Mouse (Mus musculus) MEL (cell line): ENCODE data around the gene Arhgap20. TPM values are rescaled to one million over a fixed set of nuclear protein-coding genes. Genes with fewer than 3 reads are reported as not detected.
A peak's percentile ranks its signal among the peaks of the same experiment; 100 is the strongest.

Source experiments
- DNase-seq: peaks from one replicate; pipeline ENCODE4 v3.0.0; 2011; ENCODE audit warnings: low read depth, low spot score
- H3K27ac ChIP-seq: 2 replicates; pipeline ENCODE4 v1.5.1; 2012; ENCODE audit warnings: low read depth, mild to moderate bottlenecking, control low read depth, low read length, moderate library complexity; ENCODE audit not compliant: control insufficient read depth
- H3K27me3 ChIP-seq, 2 experiments: fragments of 150-350 bp in 1 of 2; sonication (generic) in 1 of 2; 2 replicates each; pipeline ENCODE4 v1.6.1; 2012; ENCODE audit warnings: low read length in 2 of 2, mild to moderate bottlenecking in 2 of 2, improper control_type of control experiment in 1 of 2, moderate library complexity in 1 of 2; ENCODE audit not compliant: insufficient read depth in 2 of 2, control insufficient read depth in 1 of 2
- H3K36me3 ChIP-seq, 2 experiments: 2 replicates each; pipeline ENCODE4 v1.6.1; 2012 to 2014; ENCODE audit warnings: low read length in 2 of 2, improper control_type of control experiment in 1 of 2, inconsistent platforms in 1 of 2, mild to moderate bottlenecking in 1 of 2; ENCODE audit not compliant: insufficient read depth in 2 of 2, control insufficient read depth in 1 of 2
- H3K4me1 ChIP-seq, 2 experiments: fragments of 150-350 bp in 1 of 2; sonication (generic) in 1 of 2; 2 replicates each; pipeline ENCODE4 v1.6.1; 2012; ENCODE audit warnings: low read length in 2 of 2, improper control_type of control experiment in 1 of 2, mild to moderate bottlenecking in 1 of 2; ENCODE audit not compliant: insufficient read depth in 2 of 2, control insufficient read depth in 1 of 2
- H3K4me3 ChIP-seq, 2 experiments: fragments of 150-350 bp in 1 of 2; sonication (generic) in 1 of 2; 2 replicates each; pipeline ENCODE4 v1.5.1; 2012; ENCODE audit warnings: low read depth in 2 of 2, low read length in 2 of 2, mild to moderate bottlenecking in 2 of 2, moderate library complexity in 2 of 2, control low read depth in 1 of 2, improper control_type of control experiment in 1 of 2; ENCODE audit not compliant: control insufficient read depth in 1 of 2, insufficient read depth in 1 of 2
- H3K79me2 ChIP-seq: 2 replicates; pipeline ENCODE4 v1.6.1; 2012; ENCODE audit warnings: mild to moderate bottlenecking, low read length, moderate library complexity; ENCODE audit not compliant: control insufficient read depth, poor library complexity, insufficient read depth
- H3K9ac ChIP-seq: 2 replicates; pipeline ENCODE4 v1.6.1; 2012; ENCODE audit warnings: low read depth, mild to moderate bottlenecking, control low read depth, low read length, moderate library complexity; ENCODE audit not compliant: control insufficient read depth, poor library complexity, severe bottlenecking
- H3K9me3 ChIP-seq: fragments of 150-350 bp; sonication (generic); replicated peaks from 2 replicates; pipeline ENCODE4 v1.6.1; 2012; ENCODE audit warnings: mild to moderate bottlenecking, low read length, improper control_type of control experiment, moderate library complexity; ENCODE audit not compliant: insufficient read depth
- CHD1 ChIP-seq: IDR thresholded peaks from 2 replicates; pipeline ENCODE4 v1.6.1; 2012; ENCODE audit warnings: low read depth, mild to moderate bottlenecking, inconsistent platforms, low read length, improper control_type of control experiment
- CTCF ChIP-seq, 3 experiments: IDR thresholded peaks in 2 of 3; conservative IDR thresholded peaks in 1 of 3; 2 replicates each; pipeline ENCODE4 v1.5.1; 2011 to 2012; ENCODE audit warnings: low read length in 3 of 3, low read depth in 2 of 3, mild to moderate bottlenecking in 2 of 3, improper control_type of control experiment in 1 of 3, inconsistent platforms in 1 of 3, mixed read lengths in 1 of 3, moderate library complexity in 1 of 3; ENCODE audit not compliant: control insufficient read depth in 1 of 3, insufficient read depth in 1 of 3, poor library complexity in 1 of 3, severe bottlenecking in 1 of 3
- E2F4 ChIP-seq: IDR thresholded peaks from 2 replicates; pipeline ENCODE4 v1.6.1; 2011; ENCODE audit warnings: low read depth, low read length, improper control_type of control experiment, borderline replicate concordance
- ELF1 ChIP-seq: IDR thresholded peaks from 2 replicates; pipeline ENCODE4 v1.6.1; 2014; ENCODE audit warnings: low read depth, mild to moderate bottlenecking, inconsistent platforms, low read length, improper control_type of control experiment, moderate library complexity
- EP300 ChIP-seq, 2 experiments: IDR thresholded peaks; 2 replicates each; pipeline ENCODE4 v1.6.1; 2011; ENCODE audit warnings: improper control_type of control experiment in 2 of 2, low read length in 2 of 2, low read depth in 1 of 2, mild to moderate bottlenecking in 1 of 2
- ETS1 ChIP-seq: IDR thresholded peaks from 2 replicates; pipeline ENCODE4 v1.6.1; 2012; ENCODE audit warnings: low read depth, mild to moderate bottlenecking, inconsistent platforms, low read length, improper control_type of control experiment, moderate library complexity
- GABPA ChIP-seq: IDR thresholded peaks from 2 replicates; pipeline ENCODE4 v1.6.1; 2012; ENCODE audit warnings: low read depth, mild to moderate bottlenecking, inconsistent platforms, low read length, improper control_type of control experiment, moderate library complexity
- GATA1 ChIP-seq: IDR thresholded peaks from 2 replicates; pipeline ENCODE4 v1.6.1; 2011; ENCODE audit warnings: low read depth, low read length, improper control_type of control experiment
- KAT2A ChIP-seq: conservative IDR thresholded peaks from 2 replicates; pipeline ENCODE4 v1.6.1; 2012; ENCODE audit warnings: low read depth, low read length, improper control_type of control experiment, inconsistent platforms
- MAFK ChIP-seq: IDR thresholded peaks from 2 replicates; pipeline ENCODE4 v1.6.1; 2011; ENCODE audit warnings: low read depth, mild to moderate bottlenecking, low read length, improper control_type of control experiment, borderline replicate concordance
- MAZ ChIP-seq: IDR thresholded peaks from 2 replicates; pipeline ENCODE4 v1.6.1; 2012; ENCODE audit warnings: low read depth, mild to moderate bottlenecking, inconsistent platforms, low read length, improper control_type of control experiment
- MYB ChIP-seq: IDR thresholded peaks from 2 replicates; pipeline ENCODE4 v1.6.1; 2011; ENCODE audit warnings: mild to moderate bottlenecking, low read depth, low read length, improper control_type of control experiment
- POLR2AphosphoS5 ChIP-seq: IDR thresholded peaks from 2 replicates; pipeline ENCODE4 v1.6.1; 2012; ENCODE audit warnings: low read depth, borderline replicate concordance, mild to moderate bottlenecking, inconsistent platforms, low read length, moderate library complexity, mixed read lengths
- SIN3A ChIP-seq: IDR thresholded peaks from 2 replicates; pipeline ENCODE4 v1.6.1; 2012; ENCODE audit warnings: low read length, improper control_type of control experiment, inconsistent platforms
- SMC3 ChIP-seq: IDR thresholded peaks from 2 replicates; pipeline ENCODE4 v1.6.1; 2011; ENCODE audit warnings: low read depth, low read length, improper control_type of control experiment
- UBTF ChIP-seq: IDR thresholded peaks from 2 replicates; pipeline ENCODE4 v1.6.1; 2012; ENCODE audit warnings: low read depth, mild to moderate bottlenecking, inconsistent platforms, low read length, improper control_type of control experiment, moderate library complexity, borderline replicate concordance; ENCODE audit not compliant: insufficient read depth
- ZC3H11A ChIP-seq: IDR thresholded peaks from 2 replicates; pipeline ENCODE4 v1.6.1; 2012; ENCODE audit warnings: low read depth, mild to moderate bottlenecking, inconsistent platforms, low read length, improper control_type of control experiment
- ZMIZ1 ChIP-seq: IDR thresholded peaks from 2 replicates; pipeline ENCODE4 v1.6.1; 2012; ENCODE audit warnings: low read depth, mild to moderate bottlenecking, inconsistent platforms, low read length, improper control_type of control experiment, moderate library complexity
- polyA plus RNA-seq, 2 experiments: library from polyadenylated mRNA; stranded (reverse) in 1 of 2; unstranded in 1 of 2; fragments of >175 nt in 1 of 2; fragments of >200 nt in 1 of 2; gene quantifications; 2 replicates each; pipeline versions ENCODE4 v1.2.1 to v1.2.4; 2012; ENCODE audit warnings: low replicate concordance in 2 of 2, low read depth in 1 of 2; ENCODE audit not compliant: insufficient read length in 2 of 2, insufficient read depth in 1 of 2, missing spikeins in 1 of 2
- total RNA-seq: library from RNA; depleted of rRNA; stranded (reverse); fragments of 300-350 nt; gene quantifications from 2 replicates; pipeline ENCODE4 v1.2.3, GENCODE M21; 2012

Gene Arhgap20
- total and polyA plus RNA-seq, 3 experiments = not detected

DNA sequence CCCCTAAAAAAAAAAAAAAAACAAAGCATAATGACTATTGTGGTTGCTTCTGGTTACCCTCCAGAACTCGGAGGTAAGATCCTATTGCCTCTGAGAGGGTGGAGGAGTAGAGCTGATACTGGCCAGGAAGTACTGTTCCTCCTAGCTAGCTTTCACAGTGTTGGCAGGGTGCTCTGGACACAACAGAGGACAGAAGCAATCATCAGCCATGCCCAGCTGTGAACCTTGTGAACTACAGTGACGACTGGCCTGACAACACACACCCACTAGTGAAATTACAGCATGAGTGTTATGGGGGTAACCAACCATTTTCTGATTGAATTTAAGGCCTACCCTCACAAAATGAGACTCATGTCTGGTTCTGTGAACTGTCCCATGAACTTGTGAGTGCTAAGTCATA, 11.3 kb downstream of the Arhgap20 start:
- no peaks in the 10 kb centered on the region for H3K27me3 ChIP-seq
- H3K4me1 ChIP-seq = no peaks in the 10 kb centered on the region
- H3K9ac ChIP-seq = no peak overlapping the region
- H3K9me3 ChIP-seq = no peaks in the 10 kb centered on the region
- no peaks in the 10 kb centered on the region for H3K36me3 ChIP-seq
- TF ChIP-seq GATA1 (no peak), CHD1 (no peak), GABPA (no peak), POLR2AphosphoS5 (no peak), MAZ (no peak), MAFK (no peak), KAT2A (no peak), EP300 (IDR thresholded peaks at IDR 0.05; ENCODE audit: low read depth in 1 of 2, low read length in 2 of 2) (no peak), MYB (no peak), E2F4 (no peak), ZMIZ1 (no peak), CTCF (IDR thresholded peaks at IDR 0.05 in 2 of 3, conservative IDR thresholded peaks at IDR 0.05 in 1 of 3; ENCODE audit: control insufficient read depth in 1 of 3, insufficient read depth in 1 of 3, low read depth in 2 of 3, low read length in 3 of 3, poor library complexity in 1 of 3, severe bottlenecking in 1 of 3) (no peak), SIN3A (no peak), ETS1 (no peak), ZC3H11A (no peak)
- TF ChIP-seq, all 39 proteins: peak for 0
- DNase-seq = no peak
- no peak overlapping the region for H3K4me3 ChIP-seq
- H3K27ac ChIP-seq = no peak overlapping the region
- H3K79me2 ChIP-seq = no peaks in the 10 kb centered on the region

DNA sequence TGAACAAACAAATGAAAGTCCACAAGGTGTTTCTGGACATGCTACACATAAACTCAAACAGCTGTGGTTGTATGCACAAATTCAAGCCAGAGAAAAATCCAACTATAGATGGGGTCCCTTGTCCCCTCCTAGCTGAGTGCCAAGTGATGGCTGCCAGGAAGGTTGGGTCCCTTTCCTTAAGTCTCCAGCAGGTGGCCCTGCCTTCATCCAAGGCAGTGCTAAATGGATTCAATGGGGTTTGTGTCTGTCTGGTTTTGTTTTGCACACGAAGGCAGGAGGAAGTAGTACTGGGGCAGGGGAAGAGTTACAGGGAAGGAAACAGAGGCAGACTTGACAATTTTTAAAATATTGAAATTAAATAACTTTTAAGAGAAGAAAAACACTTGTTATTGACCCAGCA, 12.0 kb downstream of the Arhgap20 start:
- H3K79me2 ChIP-seq = no peaks in the 10 kb centered on the region
- H3K9me3 ChIP-seq = no peaks in the 10 kb centered on the region
- no peaks in the 10 kb centered on the region for H3K4me1 ChIP-seq
- H3K27ac ChIP-seq = no peak overlapping the region
- DNase-seq = peak; percentile 12
- H3K9ac ChIP-seq = no peak overlapping the region
- H3K4me3 ChIP-seq = no peak overlapping the region
- no peaks in the 10 kb centered on the region for H3K27me3 ChIP-seq
- TF ChIP-seq CTCF (IDR thresholded peaks at IDR 0.05 in 2 of 3, conservative IDR thresholded peaks at IDR 0.05 in 1 of 3; ENCODE audit: control insufficient read depth in 1 of 3, insufficient read depth in 1 of 3, low read depth in 2 of 3, low read length in 3 of 3, poor library complexity in 1 of 3, severe bottlenecking in 1 of 3) = peak; percentile 5 to 34 (median 28); a peak in 3 of 6 replicates
- TF ChIP-seq UBTF = no peak
- peak; percentile 36; the same call in 1 of the 2 replicates for TF ChIP-seq SMC3
- TF ChIP-seq ELF1 = no peak
- TF ChIP-seq, all 39 proteins: peak for 2
- H3K36me3 ChIP-seq = no peaks in the 10 kb centered on the region
